Mouse (Mus musculus): ENCODE results near the gene Rasgrp2.

DNA sequence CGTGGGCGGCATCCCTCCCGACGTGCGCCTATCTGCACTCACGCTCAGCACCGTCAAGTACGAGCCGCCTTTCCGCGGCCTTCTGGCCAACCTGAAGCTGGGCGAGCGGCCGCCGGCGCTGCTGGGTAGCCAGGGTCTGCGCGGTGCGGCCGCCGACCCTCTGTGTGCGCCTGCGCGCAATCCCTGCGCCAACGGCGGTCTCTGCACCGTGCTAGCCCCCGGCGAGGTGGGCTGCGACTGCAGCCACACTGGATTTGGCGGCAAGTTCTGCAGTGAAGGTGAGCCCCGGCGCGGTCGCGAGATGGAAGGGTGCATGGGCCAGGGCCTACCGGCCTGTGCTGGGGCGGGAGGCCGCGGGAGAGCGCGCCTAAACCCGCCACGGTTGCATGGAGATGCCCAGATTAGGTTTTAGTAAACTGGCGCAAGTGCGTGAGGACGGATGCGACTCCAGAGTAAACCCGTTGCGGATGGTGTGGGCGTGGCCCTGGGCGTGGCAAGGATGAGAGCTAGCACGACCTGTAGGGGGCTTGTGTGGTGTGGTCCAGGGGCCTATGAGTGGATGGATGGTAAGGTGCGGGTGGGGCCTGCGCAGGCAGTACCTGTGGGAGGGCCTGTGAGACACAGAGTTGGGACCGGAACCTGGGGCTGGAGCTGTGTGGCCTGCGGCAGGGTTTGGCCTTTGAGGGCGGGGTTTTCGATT lies 29.5 kb downstream of the Rasgrp2 start:
- no peak for TF ChIP-seq GATA1 (IDR thresholded peaks at IDR 0.05; ENCODE audit: borderline replicate concordance, low read length)
- no peak for TF ChIP-seq FLI1 (IDR thresholded peaks at IDR 0.05; ENCODE audit: low read length)

Data from megakaryocyte, embryonic 14.5 days (primary cell).